Comparison of ENCODE assay signal across 23 mouse cellular contexts in the genomic region with DNA sequence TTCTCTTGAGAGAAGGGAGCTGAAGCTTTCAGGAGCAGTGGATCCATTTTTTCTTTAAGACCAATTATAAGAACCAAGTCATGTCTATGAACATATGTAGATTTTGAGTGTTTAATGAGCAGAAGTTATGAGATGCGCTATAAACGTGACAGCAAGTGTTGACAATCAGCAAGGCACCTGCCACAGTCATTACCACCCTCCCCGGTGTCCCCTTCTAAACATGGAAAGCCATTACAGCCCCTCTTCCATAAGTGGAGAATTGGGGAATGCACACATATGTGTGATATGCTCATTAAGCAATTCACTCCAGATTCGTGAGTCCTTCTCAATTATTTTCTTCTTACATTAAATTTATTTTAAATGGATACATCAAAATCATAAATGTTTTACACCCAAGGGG.
DNase-seq lines count a peak whose midpoint lies in the region; ATAC-seq and TF ChIP-seq lines count a peak whose summit lies in the region.
"Had no signal": no experiment of that assay in that cellular context is flagged by ENCODE, and none has a peak within 500 bp of the region (broad histone marks: within the 10 kb centered on the region; RNA-seq: fewer than 3 reads in every experiment).

No protein-coding gene starts in this region.

- no peaks in the 10 kb centered on the region for H3K9me3 ChIP-seq in forebrain, embryonic 15.5 days
- no peaks in the 10 kb centered on the region for H3K9me3 ChIP-seq in forebrain, embryonic 11.5 days (ENCODE audit: control insufficient read depth, low read length)
- no peaks in the 10 kb centered on the region for H3K9me3 ChIP-seq in neural tube, embryonic 14.5 days (ENCODE audit: control insufficient read depth, low read length)
- no peaks in the 10 kb centered on the region for H3K9me3 ChIP-seq in neural tube, embryonic 15.5 days (replicated peaks)
- H3K9me3 ChIP-seq in liver, postnatal 0 days (ENCODE audit: low read length), result no peaks in the 10 kb centered on the region

- no peak for TF ChIP-seq POLR2A in brain, embryonic 14.5 days (IDR thresholded peaks at IDR 0.05; ENCODE audit: borderline replicate concordance, extremely low read depth, insufficient read depth, insufficient read length, poor library complexity, severe bottlenecking)

- H3K4me3 ChIP-seq in forebrain, embryonic 15.5 days, result no peak overlapping the region
- no peak overlapping the region for H3K4me3 ChIP-seq in forebrain, embryonic 11.5 days (ENCODE audit: low read depth, low read length)
- H3K4me3 ChIP-seq in neural tube, embryonic 14.5 days (ENCODE audit: low read depth, low read length), result no peak overlapping the region
- no peak overlapping the region for H3K4me3 ChIP-seq in neural tube, embryonic 15.5 days (replicated peaks)
- H3K4me3 ChIP-seq in liver, postnatal 0 days (ENCODE audit: low read depth, low read length), result no peak overlapping the region

- H3K4me1 ChIP-seq in forebrain, embryonic 15.5 days, result peaks cover 3% of the 10 kb centered on the region; the same call in 1 of the 2 replicates
- H3K4me1 ChIP-seq in forebrain, embryonic 11.5 days (replicated peaks; ENCODE audit: control insufficient read depth, insufficient read depth, low read length), result no peaks in the 10 kb centered on the region
- no peaks in the 10 kb centered on the region for H3K4me1 ChIP-seq in neural tube, embryonic 14.5 days (ENCODE audit: control insufficient read depth, insufficient read depth, low read length)
- H3K4me1 ChIP-seq in neural tube, embryonic 15.5 days, result peaks cover 2% of the 10 kb centered on the region; the same call in 1 of the 2 replicates
- no peaks in the 10 kb centered on the region for H3K4me1 ChIP-seq in liver, postnatal 0 days (ENCODE audit: insufficient read depth)

- H3K27ac ChIP-seq in forebrain, embryonic 15.5 days (replicated peaks), result no peak overlapping the region
- no peak overlapping the region for H3K27ac ChIP-seq in forebrain, embryonic 11.5 days (ENCODE audit: low read depth, low read length)
- H3K27ac ChIP-seq in neural tube, embryonic 14.5 days (ENCODE audit: low read depth, low read length), result no peak overlapping the region
- H3K27ac ChIP-seq in neural tube, embryonic 15.5 days (replicated peaks), result no peak overlapping the region
- no peak overlapping the region for H3K27ac ChIP-seq in liver, postnatal 0 days (ENCODE audit: low read depth)

- intact Hi-C loops in heart, postnatal 10 days (cut with DNase I), result no loop called here

- no peaks in the 10 kb centered on the region for H3K36me3 ChIP-seq in forebrain, embryonic 15.5 days
- H3K36me3 ChIP-seq in forebrain, embryonic 11.5 days (ENCODE audit: control insufficient read depth, insufficient read depth, low read length), result no peaks in the 10 kb centered on the region
- no peaks in the 10 kb centered on the region for H3K36me3 ChIP-seq in neural tube, embryonic 14.5 days (ENCODE audit: control insufficient read depth, insufficient read depth, low read length)
- no peaks in the 10 kb centered on the region for H3K36me3 ChIP-seq in neural tube, embryonic 15.5 days
- no peaks in the 10 kb centered on the region for H3K36me3 ChIP-seq in liver, postnatal 0 days (replicated peaks; ENCODE audit: insufficient read depth, low read length)
- H3K36me3 ChIP-seq: G1E had no signal

- no peaks in the 10 kb centered on the region for H3K27me3 ChIP-seq in forebrain, embryonic 15.5 days
- no peaks in the 10 kb centered on the region for H3K27me3 ChIP-seq in forebrain, embryonic 11.5 days (ENCODE audit: control insufficient read depth, insufficient read depth, low read length)
- H3K27me3 ChIP-seq in neural tube, embryonic 14.5 days (ENCODE audit: control insufficient read depth, insufficient read depth, low read length), result no peaks in the 10 kb centered on the region
- H3K27me3 ChIP-seq in neural tube, embryonic 15.5 days (replicated peaks), result no peaks in the 10 kb centered on the region
- H3K27me3 ChIP-seq in liver, postnatal 0 days (ENCODE audit: insufficient read depth, low read length), result no peaks in the 10 kb centered on the region
- H3K27me3 ChIP-seq: CH12.LX, Patski had no signal

- 70% methylated on average over 4 of the region's 4 CpGs for WGBS in forebrain, embryonic 15.5 days
- 85% methylated on average over 4 of the region's 4 CpGs for WGBS in forebrain, embryonic 11.5 days
- 67% methylated on average over 4 of the region's 4 CpGs for WGBS in neural tube, embryonic 14.5 days
- WGBS in neural tube, embryonic 15.5 days, result 47% methylated on average over 4 of the region's 4 CpGs
- WGBS in liver, postnatal 0 days (ENCODE audit: insufficient replicate concordance), result 74% methylated on average over 4 of the region's 4 CpGs

- no peak for TF ChIP-seq CTCF in brain, embryonic 14.5 days (IDR thresholded peaks at IDR 0.05; ENCODE audit: borderline replicate concordance, extremely low read depth, insufficient read depth, insufficient read length)
- no peak for TF ChIP-seq CTCF in liver, postnatal 0 days (IDR thresholded peaks at IDR 0.05; ENCODE audit: low read depth)

- H3K9ac ChIP-seq in forebrain, embryonic 15.5 days (replicated peaks), result no peak overlapping the region
- H3K9ac ChIP-seq in forebrain, embryonic 11.5 days (ENCODE audit: low read length), result no peak overlapping the region
- no peak overlapping the region for H3K9ac ChIP-seq in neural tube, embryonic 14.5 days (replicated peaks; ENCODE audit: low read depth, low read length)
- H3K9ac ChIP-seq in neural tube, embryonic 15.5 days (replicated peaks), result no peak overlapping the region
- H3K9ac ChIP-seq in liver, postnatal 0 days (replicated peaks), result no peak overlapping the region

- no peak for TF ChIP-seq EP300 in liver, postnatal 0 days (IDR thresholded peaks at IDR 0.05; ENCODE audit: low read depth)

- no peak for DNase-seq in forebrain, embryonic 11.5 days (ENCODE audit: low spot score)
- peak; percentile 25 for DNase-seq in heart, adult 11 months
- DNase-seq in heart, postnatal 10 days, result no peak
- DNase-seq in brain, embryonic 14.5 days (ENCODE audit: low read depth), result peak; percentile 54
- no peak for DNase-seq in liver, postnatal 0 days
- DNase-seq: adrenal gland, adult 2 months; adrenal gland, adult 8-10 months; adrenal gland, postnatal 10 days; adrenal gland, postnatal 14 days; adrenal gland, postnatal 25 days; adrenal gland, postnatal 36 days; B cell, adult 2 months; cerebellum, adult 11 months; cerebellum, adult 11-12 months; cerebellum, adult 18-20 months had no signal

- 0 out of 2 replicates have a peak, but pooled peaks have one; percentile 53 for ATAC-seq in forebrain, embryonic 15.5 days (replicated peaks)
- ATAC-seq in forebrain, embryonic 11.5 days (replicated peaks; ENCODE audit: low FRiP score), result no peak
- peak; percentile 58 for ATAC-seq in neural tube, embryonic 14.5 days (ENCODE audit: low read depth)
- ATAC-seq in neural tube, embryonic 15.5 days (ENCODE audit: low FRiP score), result no peak
- no peak for ATAC-seq in liver, postnatal 0 days
- ATAC-seq: activated CD4-positive, CD25-positive, alpha-beta regulatory T cell, adult 4 months; CD4-positive, CD25-positive, alpha-beta regulatory T cell, adult 4 months; Patski had no signal

- no peak overlapping the region for H3K4me2 ChIP-seq in forebrain, embryonic 15.5 days (replicated peaks)
- no peak overlapping the region for H3K4me2 ChIP-seq in forebrain, embryonic 11.5 days (ENCODE audit: low read depth, low read length, severe bottlenecking)
- no peak overlapping the region for H3K4me2 ChIP-seq in neural tube, embryonic 14.5 days (ENCODE audit: low read depth, low read length)
- no peak overlapping the region for H3K4me2 ChIP-seq in neural tube, embryonic 15.5 days
- H3K4me2 ChIP-seq in liver, postnatal 0 days (ENCODE audit: low read depth, low read length), result no peak overlapping the region

Comparison
In these comparisons a context has a peak if more than half of its experiments do, and no peak if none do; other contexts are left out.
1. ATAC-seq: peak in forebrain, embryonic 15.5 days (single experiment) and neural tube, embryonic 14.5 days (single experiment); none in forebrain, embryonic 11.5 days (single experiment), neural tube, embryonic 15.5 days (single experiment) and liver, postnatal 0 days (single experiment).
2. DNase-seq: peak in heart, adult 11 months (single experiment) and brain, embryonic 14.5 days (single experiment); none in forebrain, embryonic 11.5 days (single experiment), heart, postnatal 10 days (0 of 2) and liver, postnatal 0 days (single experiment).